ENCODE assay signal across 10 mouse cellular contexts in the genomic region with DNA sequence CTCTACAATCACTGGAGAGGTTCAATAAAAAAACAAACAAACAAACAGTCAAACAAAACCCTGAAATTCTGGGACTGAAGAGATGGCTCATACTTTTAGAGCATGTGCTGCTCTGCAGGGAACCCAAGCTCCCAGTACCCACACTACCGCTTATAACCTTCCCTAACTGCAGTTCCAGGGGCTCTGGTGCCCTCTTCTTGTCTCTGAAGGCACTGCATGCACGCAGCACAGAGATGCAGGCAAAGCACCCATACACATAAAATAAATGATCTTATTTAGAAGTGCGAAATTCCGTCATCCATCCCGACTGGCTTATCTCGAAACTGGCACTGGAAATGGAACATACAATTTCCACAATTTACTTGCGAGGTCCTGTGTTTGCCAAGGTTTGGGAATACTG.
DNase-seq lines count a peak whose midpoint lies in the region; TF ChIP-seq lines count a peak whose summit lies in the region.
"Had no signal": no experiment of that assay in that cellular context is flagged by ENCODE, and none has a peak within 500 bp of the region (broad histone marks: within the 10 kb centered on the region; RNA-seq: fewer than 3 reads in every experiment).

No protein-coding gene starts in this region.

- H3K27ac ChIP-seq in spleen, adult 2 months (ENCODE audit: insufficient read depth, low read length) = no peak overlapping the region
- H3K27ac ChIP-seq: hindbrain, embryonic 13.5 days; liver, embryonic 15.5 days had no signal

- H3K4me3 ChIP-seq in spleen, adult 2 months (ENCODE audit: extremely low read depth, insufficient read depth, insufficient read length) = no peak overlapping the region
- no peak overlapping the region for H3K4me3 ChIP-seq in lung, adult 2 months (replicated peaks; ENCODE audit: extremely low read depth, low read depth, low read length)
- H3K4me3 ChIP-seq: hindbrain, embryonic 13.5 days; liver, embryonic 15.5 days had no signal

- intact Hi-C loops in heart, postnatal 25 days (cut with DNase I) = no loop called here
- intact Hi-C loops in left cerebral cortex, postnatal 36 days (cut with DNase I) = no loop called here

- no peak for TF ChIP-seq POLR2A in spleen, adult 2 months (IDR thresholded peaks at IDR 0.05; ENCODE audit: low read depth, low read length)
- TF ChIP-seq POLR2A in lung, adult 2 months (IDR thresholded peaks at IDR 0.05; ENCODE audit: borderline replicate concordance, extremely low read depth, low read depth, low read length) = no peak

- no peaks in the 10 kb centered on the region for H3K27me3 ChIP-seq in spleen, adult 2 months (ENCODE audit: control insufficient read depth, insufficient read depth, low read length)
- H3K27me3 ChIP-seq: hindbrain, embryonic 13.5 days; liver, embryonic 15.5 days had no signal

- peak; percentile 72 for DNase-seq in heart, adult 11 months
- DNase-seq in heart, postnatal 25 days (ENCODE audit: low spot score) = no peak
- DNase-seq in spleen, adult 2 months (ENCODE audit: low read depth in 1 of 2, low spot score in 2 of 2) = peak in 1 of 2 experiments; percentile 6
- no peak for DNase-seq in spleen, postnatal 4 days (ENCODE audit: low spot score in 2 of 2)
- no peak for DNase-seq in lung, adult 2 months
- DNase-seq in ovary, postnatal 14 days (ENCODE audit: low spot score) = no peak
- DNase-seq in layer of hippocampus, postnatal 25 days (ENCODE audit: extremely low spot score in 1 of 2, low spot score in 1 of 2) = no peak
- DNase-seq in left cerebral cortex, postnatal 36 days (ENCODE audit: low spot score in 2 of 2) = no peak

- H3K36me3 ChIP-seq in spleen, adult 2 months (ENCODE audit: control insufficient read depth, insufficient read depth, low read length) = no peaks in the 10 kb centered on the region
- H3K36me3 ChIP-seq: hindbrain, embryonic 13.5 days; liver, embryonic 15.5 days had no signal

- no peaks in the 10 kb centered on the region for H3K4me1 ChIP-seq in spleen, adult 2 months (ENCODE audit: control insufficient read depth, insufficient read depth, insufficient read length)
- H3K4me1 ChIP-seq in lung, adult 2 months (ENCODE audit: control insufficient read depth, insufficient read depth, low read length) = no peaks in the 10 kb centered on the region
- H3K4me1 ChIP-seq: liver, embryonic 15.5 days had no signal

- WGBS in spleen, adult 2 months = 82% methylated on average over 7 of the region's 7 CpGs
- 67% methylated on average over 7 of the region's 7 CpGs for WGBS in lung, adult 2 months

- peak; percentile 14; the same call in 1 of the 2 replicates for TF ChIP-seq CTCF in spleen, adult 2 months (IDR thresholded peaks at IDR 0.05; ENCODE audit: extremely low read depth, insufficient read depth, insufficient read length, insufficient replicate concordance)
- peak; percentile 58 for TF ChIP-seq CTCF in lung, adult 2 months (IDR thresholded peaks at IDR 0.05; ENCODE audit: insufficient read depth, low read length)
